Mouse (Mus musculus): Measurements from ENCODE around the gene Polr3e. TPM values are rescaled to one million over a fixed set of nuclear protein-coding genes. Genes with fewer than 3 reads are reported as not detected.

Polr3e gene
- 28.2 and 30.9 TPM in 2 replicates for polyA plus RNA-seq (2012; rRNA removed)

- DNase-seq (ENCODE audit: extremely low spot score in 1 of 2, low spot score in 1 of 2) = peak; percentile 98 to 100
These were observed at the start of gene Polr3e for GRCm38 (mm10) chr7:120917592-120918461. Gene Polr3e, plus strand, starts transcription at chr7:120917744.

GRCm38 (mm10) chr7:120869883-120870282 lies 47.7 kb upstream of the Polr3e start:
- DNase-seq (ENCODE audit: extremely low spot score in 1 of 2, low spot score in 1 of 2) = peak in 1 of 2 experiments; percentile 39

- DNase-seq (ENCODE audit: extremely low spot score in 1 of 2, low spot score in 1 of 2) = no peak
These were observed 47.0 kb upstream of the Polr3e start for GRCm38 (mm10) chr7:120870431-120871008.

DNA sequence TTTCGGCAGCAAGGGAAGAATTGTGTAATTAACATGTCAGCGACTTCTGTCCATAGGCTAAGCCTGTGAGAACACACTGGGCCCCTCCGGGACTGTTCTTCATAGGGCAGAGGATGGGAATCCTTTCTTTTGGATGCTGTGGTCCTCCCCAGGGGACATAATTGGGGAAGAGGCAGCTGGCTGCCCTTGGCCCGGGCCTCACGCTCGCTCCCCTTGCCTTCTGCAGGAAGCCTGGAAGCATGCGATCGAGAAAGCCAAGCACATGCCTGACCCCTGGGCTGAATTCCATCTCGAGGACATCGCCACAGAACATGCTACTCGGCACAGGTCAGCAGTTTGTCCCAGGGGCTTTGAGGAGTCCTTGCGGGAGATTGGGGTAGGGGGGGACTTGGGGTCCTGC lies 44.5 kb upstream of the Polr3e start:
- no peak for DNase-seq (ENCODE audit: extremely low spot score in 1 of 2, low spot score in 1 of 2)

DNA sequence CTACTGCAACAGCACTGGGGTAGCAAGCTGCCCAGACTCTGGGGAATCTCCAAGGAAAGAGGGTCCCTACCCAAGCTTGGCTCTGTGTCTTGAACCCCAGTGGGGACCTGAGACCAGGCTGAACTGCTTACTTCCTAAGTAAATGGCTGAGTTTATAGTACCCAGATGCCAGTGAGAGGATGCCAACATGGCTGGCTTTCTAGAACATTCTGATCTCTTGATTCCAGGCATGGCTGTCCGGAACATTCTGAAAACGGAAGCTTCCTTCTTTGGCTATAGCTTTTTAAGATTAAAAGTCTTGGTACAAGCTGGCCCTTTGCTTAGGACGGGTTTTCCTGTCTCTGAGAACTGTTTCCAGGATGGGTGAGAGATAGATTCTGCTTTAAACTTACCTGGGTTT lies 43.5 kb upstream of the Polr3e start:
- DNase-seq (ENCODE audit: extremely low spot score in 1 of 2, low spot score in 1 of 2) = no peak

DNA sequence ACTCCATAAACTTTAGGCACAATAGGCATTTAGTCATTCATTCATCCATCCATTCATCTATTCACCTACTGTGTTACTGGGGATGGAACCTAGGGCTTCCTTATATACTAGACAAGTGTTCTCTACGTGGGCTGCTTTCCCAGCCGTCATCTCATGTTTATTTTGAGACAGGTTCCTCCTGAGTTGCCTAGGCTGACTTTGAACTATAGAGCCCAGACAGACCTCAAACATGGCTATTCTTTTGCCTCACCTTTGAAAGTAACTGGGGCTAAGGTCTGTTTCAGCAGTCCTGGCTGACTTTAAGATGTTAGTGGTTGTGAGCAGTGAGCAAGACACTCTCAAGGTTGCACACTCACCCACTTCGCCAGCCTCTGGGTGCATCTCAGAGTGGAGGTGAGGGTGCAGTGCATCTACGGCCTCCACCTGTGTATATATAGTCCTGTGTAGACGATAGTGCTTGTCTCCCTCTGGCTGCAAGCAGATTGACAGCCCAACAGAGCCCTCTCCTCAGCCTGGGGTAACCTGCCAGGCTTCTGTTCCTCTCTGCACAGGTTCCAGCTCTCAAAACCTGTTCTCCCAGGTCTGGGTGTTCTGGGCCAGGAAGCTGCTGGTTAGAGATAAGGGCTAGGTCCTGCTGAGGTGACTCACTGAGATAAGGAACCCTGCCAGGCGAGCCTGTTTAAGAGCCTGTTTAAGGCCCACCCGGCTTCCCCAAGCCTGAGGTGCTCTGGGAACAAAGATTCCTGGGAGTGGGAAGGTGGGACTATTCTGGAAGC lies 42.6 kb upstream of the Polr3e start:
- no peak for DNase-seq (ENCODE audit: extremely low spot score in 1 of 2, low spot score in 1 of 2)

- no peak for DNase-seq (ENCODE audit: extremely low spot score in 1 of 2, low spot score in 1 of 2)
These were observed 41.8 kb upstream of the Polr3e start for GRCm38 (mm10) chr7:120875540-120876388.

DNA sequence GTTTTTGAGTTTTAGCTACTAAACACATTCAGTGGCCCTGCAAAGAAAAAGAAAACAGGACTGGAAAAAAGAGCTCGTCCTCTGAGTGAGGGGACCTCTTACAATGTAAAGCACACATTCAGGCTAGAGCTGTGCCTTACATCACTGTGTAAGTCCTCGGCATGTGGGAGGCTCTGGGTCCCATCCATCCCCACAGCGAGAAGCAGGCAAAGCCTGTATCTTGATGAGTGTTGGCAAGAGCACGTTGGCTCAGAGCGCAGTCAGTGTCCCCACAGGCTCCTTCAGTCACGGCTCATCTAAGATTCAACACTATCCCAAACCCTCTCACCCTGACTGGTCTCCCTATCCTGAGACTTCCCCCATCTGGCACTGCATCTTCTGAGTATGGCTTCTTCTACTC lies 39.3 kb upstream of the Polr3e start:
- DNase-seq (ENCODE audit: extremely low spot score in 1 of 2, low spot score in 1 of 2) = peak in 1 of 2 experiments; percentile 47

GRCm38 (mm10) chr7:120879972-120880371 lies 37.6 kb upstream of the Polr3e start:
- DNase-seq (ENCODE audit: extremely low spot score in 1 of 2, low spot score in 1 of 2) = no peak

DNA sequence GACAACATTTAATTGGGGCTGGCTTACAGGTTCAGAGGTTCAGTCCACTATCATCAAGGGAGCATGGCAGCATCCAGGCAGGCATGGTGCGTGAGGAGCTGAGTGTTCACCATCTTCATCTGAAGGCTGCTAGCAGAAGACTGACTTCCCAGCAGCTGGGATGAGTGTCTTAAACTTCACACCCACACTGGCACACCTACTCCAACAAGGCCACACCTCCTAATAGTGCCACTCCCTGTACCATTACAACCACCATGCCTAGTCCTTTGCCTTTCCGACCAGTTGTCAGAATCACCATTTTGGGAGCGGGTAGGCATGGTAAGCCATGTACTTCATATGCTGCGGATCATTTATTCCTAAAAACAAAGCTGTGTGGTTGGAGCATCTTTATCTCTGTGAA lies 36.8 kb upstream of the Polr3e start:
- DNase-seq (ENCODE audit: extremely low spot score in 1 of 2, low spot score in 1 of 2) = no peak

GRCm38 (mm10) chr7:120881451-120881850 lies 36.1 kb upstream of the Polr3e start:
- no peak for DNase-seq (ENCODE audit: extremely low spot score in 1 of 2, low spot score in 1 of 2)

GRCm38 (mm10) chr7:120882674-120883073 lies 34.9 kb upstream of the Polr3e start:
- DNase-seq (ENCODE audit: extremely low spot score in 1 of 2, low spot score in 1 of 2) = no peak

- DNase-seq (ENCODE audit: extremely low spot score in 1 of 2, low spot score in 1 of 2) = no peak
These were observed 33.8 kb upstream of the Polr3e start for GRCm38 (mm10) chr7:120883523-120884290.

- no peak for DNase-seq (ENCODE audit: extremely low spot score in 1 of 2, low spot score in 1 of 2)
These were observed 32.8 kb upstream of the Polr3e start for GRCm38 (mm10) chr7:120884746-120885145.

DNA sequence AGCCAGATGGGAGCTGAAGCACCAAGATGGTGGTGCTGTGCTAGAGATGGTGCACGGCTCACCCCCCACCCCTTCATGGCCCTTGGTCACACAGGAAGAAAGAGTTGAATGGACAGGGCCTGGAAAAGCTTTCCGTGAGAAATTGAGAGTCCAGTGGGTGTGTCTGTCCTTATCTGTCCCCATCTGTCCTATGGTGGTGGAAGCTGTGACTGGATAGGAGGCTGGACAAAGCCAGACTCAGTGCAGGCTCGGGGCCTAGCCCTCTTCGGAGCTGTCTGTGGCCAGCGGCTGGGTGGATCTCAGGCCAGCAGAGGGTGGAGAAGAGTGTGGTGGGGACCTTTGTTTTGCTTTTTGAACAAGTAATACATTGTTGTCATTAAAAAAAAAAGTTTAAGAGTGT lies 24.4 kb upstream of the Polr3e start:
- DNase-seq (ENCODE audit: extremely low spot score in 1 of 2, low spot score in 1 of 2) = no peak

- DNase-seq (ENCODE audit: extremely low spot score in 1 of 2, low spot score in 1 of 2) = no peak
These were observed 20.5 kb upstream of the Polr3e start for GRCm38 (mm10) chr7:120897054-120897453.

DNA sequence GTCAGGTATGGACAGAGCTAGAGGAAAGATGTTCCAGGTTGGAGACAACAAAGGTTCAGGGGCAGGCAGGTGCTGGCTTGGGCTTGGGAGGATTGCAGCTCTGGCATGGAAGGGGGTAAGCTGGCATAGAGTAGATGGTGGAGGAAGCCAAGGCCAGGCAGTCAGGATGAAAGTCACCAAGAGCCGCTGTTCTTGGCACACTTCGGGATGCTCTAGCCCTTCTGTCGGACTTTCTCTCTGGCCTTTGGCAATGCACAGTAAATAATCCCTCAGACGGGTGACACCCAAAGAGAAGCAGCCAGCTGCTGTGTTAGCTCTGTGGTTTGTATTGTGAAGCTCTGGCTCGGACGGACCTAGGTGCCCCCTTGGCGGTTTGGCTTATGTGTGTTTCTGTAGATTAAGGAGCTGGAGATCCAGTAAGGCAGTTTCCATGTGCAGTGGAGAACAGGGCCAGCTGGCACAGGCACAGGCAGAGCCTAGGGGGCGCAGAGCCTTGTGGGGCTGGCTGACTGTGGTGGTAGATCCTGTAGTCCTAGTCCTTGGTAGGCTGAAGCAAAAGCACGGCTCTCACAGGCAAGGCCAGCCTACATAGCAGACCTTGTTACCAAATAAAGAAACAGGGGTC lies 19.7 kb upstream of the Polr3e start:
- no peak for DNase-seq (ENCODE audit: extremely low spot score in 1 of 2, low spot score in 1 of 2)

- no peak for DNase-seq (ENCODE audit: extremely low spot score in 1 of 2, low spot score in 1 of 2)
These were observed 17.4 kb upstream of the Polr3e start for GRCm38 (mm10) chr7:120900191-120900590.

- DNase-seq (ENCODE audit: extremely low spot score in 1 of 2, low spot score in 1 of 2) = no peak
These were observed 15.8 kb upstream of the Polr3e start for GRCm38 (mm10) chr7:120901701-120902100.

Data from frontal cortex, adult 2 months (tissue).